Mouse (Mus musculus) MEL (cell line): ENCODE measurements around the gene Rnasek. TPM values are rescaled to one million over a fixed set of nuclear protein-coding genes. Genes with fewer than 3 reads are reported as not detected.

Experiments
- DNase-seq: peaks from one replicate; pipeline ENCODE4 v3.0.0; 2011; ENCODE audit warnings: low read depth, low spot score
- H3K27ac ChIP-seq: 2 replicates; pipeline ENCODE4 v1.5.1; 2012; ENCODE audit warnings: low read depth, mild to moderate bottlenecking, control low read depth, low read length, moderate library complexity; ENCODE audit not compliant: control insufficient read depth
- H3K27me3 ChIP-seq, 2 experiments: fragments of 150-350 bp in 1 of 2; sonication (generic) in 1 of 2; 2 replicates each; pipeline ENCODE4 v1.6.1; 2012; ENCODE audit warnings: low read length in 2 of 2, mild to moderate bottlenecking in 2 of 2, improper control_type of control experiment in 1 of 2, moderate library complexity in 1 of 2; ENCODE audit not compliant: insufficient read depth in 2 of 2, control insufficient read depth in 1 of 2
- H3K36me3 ChIP-seq, 2 experiments: 2 replicates each; pipeline ENCODE4 v1.6.1; 2012 to 2014; ENCODE audit warnings: low read length in 2 of 2, improper control_type of control experiment in 1 of 2, inconsistent platforms in 1 of 2, mild to moderate bottlenecking in 1 of 2; ENCODE audit not compliant: insufficient read depth in 2 of 2, control insufficient read depth in 1 of 2
- H3K4me1 ChIP-seq, 2 experiments: fragments of 150-350 bp in 1 of 2; sonication (generic) in 1 of 2; 2 replicates each; pipeline ENCODE4 v1.6.1; 2012; ENCODE audit warnings: low read length in 2 of 2, improper control_type of control experiment in 1 of 2, mild to moderate bottlenecking in 1 of 2; ENCODE audit not compliant: insufficient read depth in 2 of 2, control insufficient read depth in 1 of 2
- H3K4me3 ChIP-seq, 2 experiments: fragments of 150-350 bp in 1 of 2; sonication (generic) in 1 of 2; 2 replicates each; pipeline ENCODE4 v1.5.1; 2012; ENCODE audit warnings: low read depth in 2 of 2, low read length in 2 of 2, mild to moderate bottlenecking in 2 of 2, moderate library complexity in 2 of 2, control low read depth in 1 of 2, improper control_type of control experiment in 1 of 2; ENCODE audit not compliant: control insufficient read depth in 1 of 2, insufficient read depth in 1 of 2
- H3K79me2 ChIP-seq: 2 replicates; pipeline ENCODE4 v1.6.1; 2012; ENCODE audit warnings: mild to moderate bottlenecking, low read length, moderate library complexity; ENCODE audit not compliant: control insufficient read depth, poor library complexity, insufficient read depth
- H3K9ac ChIP-seq: 2 replicates; pipeline ENCODE4 v1.6.1; 2012; ENCODE audit warnings: low read depth, mild to moderate bottlenecking, control low read depth, low read length, moderate library complexity; ENCODE audit not compliant: control insufficient read depth, poor library complexity, severe bottlenecking
- H3K9me3 ChIP-seq: fragments of 150-350 bp; sonication (generic); replicated peaks from 2 replicates; pipeline ENCODE4 v1.6.1; 2012; ENCODE audit warnings: mild to moderate bottlenecking, low read length, improper control_type of control experiment, moderate library complexity; ENCODE audit not compliant: insufficient read depth
- CHD2 ChIP-seq: IDR thresholded peaks from 2 replicates; pipeline ENCODE4 v1.6.1; 2011; ENCODE audit warnings: low read length, improper control_type of control experiment
- E2F4 ChIP-seq: IDR thresholded peaks from 2 replicates; pipeline ENCODE4 v1.6.1; 2011; ENCODE audit warnings: low read depth, low read length, improper control_type of control experiment, borderline replicate concordance
- ELF1 ChIP-seq: IDR thresholded peaks from 2 replicates; pipeline ENCODE4 v1.6.1; 2014; ENCODE audit warnings: low read depth, mild to moderate bottlenecking, inconsistent platforms, low read length, improper control_type of control experiment, moderate library complexity
- ETS1 ChIP-seq: IDR thresholded peaks from 2 replicates; pipeline ENCODE4 v1.6.1; 2012; ENCODE audit warnings: low read depth, mild to moderate bottlenecking, inconsistent platforms, low read length, improper control_type of control experiment, moderate library complexity
- GABPA ChIP-seq: IDR thresholded peaks from 2 replicates; pipeline ENCODE4 v1.6.1; 2012; ENCODE audit warnings: low read depth, mild to moderate bottlenecking, inconsistent platforms, low read length, improper control_type of control experiment, moderate library complexity
- GATA1 ChIP-seq: IDR thresholded peaks from 2 replicates; pipeline ENCODE4 v1.6.1; 2011; ENCODE audit warnings: low read depth, low read length, improper control_type of control experiment
- HCFC1 ChIP-seq: IDR thresholded peaks from 2 replicates; pipeline ENCODE4 v1.6.1; 2012; ENCODE audit warnings: low read depth, mild to moderate bottlenecking, inconsistent platforms, low read length, improper control_type of control experiment, moderate library complexity
- JUND ChIP-seq: IDR thresholded peaks from 2 replicates; pipeline ENCODE4 v1.6.1; 2011; ENCODE audit warnings: low read depth, mild to moderate bottlenecking, improper control_type of control experiment, low read length
- KAT2A ChIP-seq: conservative IDR thresholded peaks from 2 replicates; pipeline ENCODE4 v1.6.1; 2012; ENCODE audit warnings: low read depth, low read length, improper control_type of control experiment, inconsistent platforms
- MXI1 ChIP-seq: IDR thresholded peaks from 2 replicates; pipeline ENCODE4 v1.6.1; 2011; ENCODE audit warnings: mild to moderate bottlenecking, low read depth, low read length, improper control_type of control experiment
- MYB ChIP-seq: IDR thresholded peaks from 2 replicates; pipeline ENCODE4 v1.6.1; 2011; ENCODE audit warnings: mild to moderate bottlenecking, low read depth, low read length, improper control_type of control experiment
- POLR2AphosphoS2 ChIP-seq: IDR thresholded peaks from 2 replicates; pipeline ENCODE4 v1.6.1; 2011; ENCODE audit warnings: low read length, improper control_type of control experiment
- RAD21 ChIP-seq: IDR thresholded peaks from 2 replicates; pipeline ENCODE4 v1.6.1; 2011; ENCODE audit warnings: mild to moderate bottlenecking, low read depth, low read length, improper control_type of control experiment
- USF1 ChIP-seq: IDR thresholded peaks from 2 replicates; pipeline ENCODE4 v1.6.1; 2014; ENCODE audit warnings: low read depth, mild to moderate bottlenecking, inconsistent platforms, low read length, improper control_type of control experiment, moderate library complexity
- ZMIZ1 ChIP-seq: IDR thresholded peaks from 2 replicates; pipeline ENCODE4 v1.6.1; 2012; ENCODE audit warnings: low read depth, mild to moderate bottlenecking, inconsistent platforms, low read length, improper control_type of control experiment, moderate library complexity
- ZNF384 ChIP-seq: IDR thresholded peaks from 2 replicates; pipeline ENCODE4 v1.6.1; 2012; ENCODE audit warnings: low read depth, mild to moderate bottlenecking, inconsistent platforms, low read length, improper control_type of control experiment
- polyA plus RNA-seq, 2 experiments: library from polyadenylated mRNA; stranded (reverse) in 1 of 2; unstranded in 1 of 2; fragments of >175 nt in 1 of 2; fragments of >200 nt in 1 of 2; gene quantifications; 2 replicates each; pipeline versions ENCODE4 v1.2.1 to v1.2.4; 2012; ENCODE audit warnings: low replicate concordance in 2 of 2, low read depth in 1 of 2; ENCODE audit not compliant: insufficient read length in 2 of 2, insufficient read depth in 1 of 2, missing spikeins in 1 of 2
- total RNA-seq: library from RNA; depleted of rRNA; stranded (reverse); fragments of 300-350 nt; gene quantifications from 2 replicates; pipeline ENCODE4 v1.2.3, GENCODE M21; 2012

Rnasek gene
- total and polyA plus RNA-seq, 3 experiments: 56.2 to 179 TPM; not detected in 1

GRCm38 (mm10) chr11:70218741-70219470 is 20.7 kb downstream of the Rnasek start:
- H3K4me1 ChIP-seq: peaks cover 5 to 7% of the 10 kb centered on the region in 2 experiments; a peak in 3 of 4 replicates
- no peak for TF ChIP-seq USF1
- no peak for TF ChIP-seq POLR2AphosphoS2
- TF ChIP-seq JUND: no peak
- no peak for TF ChIP-seq E2F4
- TF ChIP-seq ETS1: no peak
- TF ChIP-seq RAD21: no peak
- no peak for TF ChIP-seq ZMIZ1
- peaks cover 5% of the 10 kb centered on the region; the same call in 1 of the 2 replicates for H3K79me2 ChIP-seq
- no peak overlapping the region for H3K27ac ChIP-seq
- no peak overlapping the region for H3K4me3 ChIP-seq
- H3K9ac ChIP-seq: no peak overlapping the region
- peaks cover 0 to 5% of the 10 kb centered on the region in 2 experiments; a peak in 2 of 4 replicates for H3K36me3 ChIP-seq
- H3K27me3 ChIP-seq: no peaks in the 10 kb centered on the region
- no peaks in the 10 kb centered on the region for H3K9me3 ChIP-seq
- DNase-seq: no peak

GRCm38 (mm10) chr11:70218039-70218438 is 21.6 kb downstream of the Rnasek start:
- no peak for DNase-seq
- no peak overlapping the region for H3K9ac ChIP-seq
- H3K27ac ChIP-seq: no peak overlapping the region
- H3K36me3 ChIP-seq: peaks cover 0 to 5% of the 10 kb centered on the region in 2 experiments; a peak in 2 of 4 replicates
- H3K9me3 ChIP-seq: no peaks in the 10 kb centered on the region
- TF ChIP-seq ELF1: no peak
- no peak for TF ChIP-seq E2F4
- TF ChIP-seq MXI1: no peak
- no peak for TF ChIP-seq CHD2
- TF ChIP-seq MYB: no peak
- peaks cover 5% of the 10 kb centered on the region; the same call in 1 of the 2 replicates for H3K79me2 ChIP-seq
- peaks cover 5 to 7% of the 10 kb centered on the region in 2 experiments; a peak in 3 of 4 replicates for H3K4me1 ChIP-seq
- no peaks in the 10 kb centered on the region for H3K27me3 ChIP-seq
- no peak overlapping the region for H3K4me3 ChIP-seq

- Histone ChIP-seq H3K9me3 (no peaks in the 10 kb centered on the region), H3K27me3 (no peaks in the 10 kb centered on the region), H3K27ac (no peak overlapping the region), H3K4me3 (no peak overlapping the region), H3K4me1 (peaks cover 0 to 5% of the 10 kb centered on the region in 2 experiments; a peak in 2 of 4 replicates), H3K36me3 (peaks cover 0 to 5% of the 10 kb centered on the region in 2 experiments; a peak in 2 of 4 replicates), H3K9ac (no peak overlapping the region), H3K79me2 (peaks cover 3% of the 10 kb centered on the region; the same call in 1 of the 2 replicates)
- no peak for TF ChIP-seq ZNF384
- TF ChIP-seq MYB: no peak
- no peak for TF ChIP-seq KAT2A
- no peak for TF ChIP-seq GABPA
- no peak for TF ChIP-seq POLR2AphosphoS2
- no peak for TF ChIP-seq JUND
- TF ChIP-seq GATA1: no peak
- no peak for TF ChIP-seq HCFC1
- DNase-seq: no peak
Observed at GRCm38 (mm10) chr11:70216103-70216502, 23.5 kb downstream of the Rnasek start.
